Mouse (Mus musculus): ENCODE results near the gene Klhl35. TPM values are rescaled to one million over a fixed set of nuclear protein-coding genes. Genes with fewer than 3 reads are reported as not detected.

Gene Klhl35
- total and polyA plus RNA-seq, 3 experiments, result 0.04 TPM; not detected in 2

DNA sequence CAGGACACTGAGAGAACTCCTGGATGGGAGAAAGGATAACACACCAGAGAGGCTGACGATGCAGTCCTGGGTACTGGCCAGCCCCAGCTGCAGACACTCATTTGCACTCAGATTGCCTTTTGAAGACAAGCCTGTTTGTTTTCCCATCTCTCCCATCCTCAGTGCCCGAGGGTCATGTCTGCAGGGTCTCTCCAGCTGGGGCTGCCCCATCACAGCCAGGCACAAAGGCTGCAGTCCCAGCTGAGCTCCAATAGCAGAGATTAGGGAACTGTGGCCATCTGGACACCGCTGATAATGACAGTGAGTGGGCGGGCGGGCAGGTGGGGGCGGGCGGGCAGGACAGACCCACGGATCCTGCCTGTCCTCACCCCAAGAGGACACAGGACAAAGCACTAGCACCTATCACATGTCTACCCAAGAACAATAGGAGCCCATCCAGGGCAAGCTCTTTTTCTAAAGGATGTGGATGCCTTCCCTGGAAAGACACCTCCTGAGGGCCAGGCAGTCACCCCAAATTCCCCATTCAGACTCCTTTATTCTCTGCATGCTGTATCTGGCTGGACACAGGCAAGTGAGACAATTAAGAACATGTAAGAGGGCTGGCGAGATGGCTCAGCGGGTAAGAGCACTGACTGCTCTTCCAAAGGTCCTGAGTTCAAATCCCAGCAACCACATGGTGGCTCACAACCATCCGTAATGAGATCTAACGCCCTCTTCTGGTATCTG, 9.2 kb downstream of the Klhl35 start:
- Histone ChIP-seq H3K9ac (ENCODE audit: control insufficient read depth, low read depth, low read length, poor library complexity, severe bottlenecking) (peak overlapping the region; percentile 36; the same call in 1 of the 2 replicates), H3K27me3 (ENCODE audit: control insufficient read depth in 1 of 2, insufficient read depth in 2 of 2, low read length in 2 of 2) (no peaks in the 10 kb centered on the region), H3K4me1 (ENCODE audit: control insufficient read depth in 1 of 2, insufficient read depth in 2 of 2, low read length in 2 of 2) (peaks cover 5 to 18% of the 10 kb centered on the region in 2 experiments), H3K79me2 (ENCODE audit: control insufficient read depth, insufficient read depth, low read length, poor library complexity) (peaks cover 3% of the 10 kb centered on the region), H3K36me3 (ENCODE audit: control insufficient read depth in 1 of 2, insufficient read depth in 2 of 2, low read length in 2 of 2) (peaks cover 5 to 24% of the 10 kb centered on the region in 2 experiments; a peak in 3 of 4 replicates), H3K4me3 (ENCODE audit: control insufficient read depth in 1 of 2, insufficient read depth in 1 of 2, low read depth in 2 of 2, low read length in 2 of 2) (no peak overlapping the region), H3K27ac (ENCODE audit: control insufficient read depth, low read depth, low read length) (peak overlapping the region; percentile 65), H3K9me3 (replicated peaks; ENCODE audit: insufficient read depth, low read length) (no peaks in the 10 kb centered on the region)
- TF ChIP-seq RCOR1 (IDR thresholded peaks at IDR 0.05; ENCODE audit: low read depth, low read length) (0 out of 2 replicates have a peak, but pooled peaks have one; percentile 28), EP300 (IDR thresholded peaks at IDR 0.05; ENCODE audit: low read depth in 1 of 2, low read length in 2 of 2) (peak; percentile 52 to 78; a peak in 3 of 4 replicates), TBP (IDR thresholded peaks at IDR 0.05; ENCODE audit: low read depth, low read length) (peak; percentile 86), UBTF (IDR thresholded peaks at IDR 0.05; ENCODE audit: borderline replicate concordance, insufficient read depth, low read depth, low read length) (no peak), ZMIZ1 (IDR thresholded peaks at IDR 0.05; ENCODE audit: low read depth, low read length) (no peak), CTCF (IDR thresholded peaks at IDR 0.05 in 2 of 3, conservative IDR thresholded peaks at IDR 0.05 in 1 of 3; ENCODE audit: control insufficient read depth in 1 of 3, insufficient read depth in 1 of 3, low read depth in 2 of 3, low read length in 3 of 3, poor library complexity in 1 of 3, severe bottlenecking in 1 of 3) (no peak), MXI1 (IDR thresholded peaks at IDR 0.05; ENCODE audit: low read depth, low read length) (peak; percentile 19; the same call in 1 of the 2 replicates), GATA1 (IDR thresholded peaks at IDR 0.05; ENCODE audit: low read depth, low read length) (peak; percentile 45; the same call in 1 of the 2 replicates), ETS1 (IDR thresholded peaks at IDR 0.05; ENCODE audit: low read depth, low read length) (peak; percentile 48; the same call in 1 of the 2 replicates), CHD1 (IDR thresholded peaks at IDR 0.05; ENCODE audit: low read depth, low read length) (no peak), TCF12 (IDR thresholded peaks at IDR 0.05; ENCODE audit: low read depth, low read length) (peak; percentile 84), MYC (IDR thresholded peaks at IDR 0.05; ENCODE audit: low read depth, low read length) (0 out of 2 replicates have a peak, but pooled peaks have one; percentile 23), MAZ (IDR thresholded peaks at IDR 0.05; ENCODE audit: low read depth, low read length) (no peak), TAL1 (IDR thresholded peaks at IDR 0.05; ENCODE audit: low read length) (peak; percentile 85)
- DNase-seq (ENCODE audit: low read depth, low spot score), result peak; percentile 56

DNA sequence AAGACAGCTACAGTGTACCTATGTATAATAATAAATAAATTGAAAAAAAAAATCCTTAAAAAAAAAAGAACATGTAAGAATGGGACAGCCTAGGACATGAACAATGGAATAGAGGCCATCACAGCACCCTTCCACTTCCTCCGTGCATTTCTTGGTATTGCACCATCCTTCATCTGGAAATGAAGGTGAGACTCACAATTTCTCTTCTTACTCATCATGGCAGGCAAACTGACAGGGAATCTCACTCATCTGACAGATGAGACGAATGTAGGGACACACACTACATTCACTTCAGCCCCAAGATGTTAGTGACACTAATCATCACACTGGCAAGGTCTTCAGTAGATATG, 9.7 kb downstream of the Klhl35 start:
- TF ChIP-seq ZNF384 (IDR thresholded peaks at IDR 0.05; ENCODE audit: low read depth, low read length) (peak; percentile 31; the same call in 1 of the 2 replicates), POLR2AphosphoS2 (IDR thresholded peaks at IDR 0.05; ENCODE audit: low read length) (no peak; the same call in 1 of the 2 replicates), TBP (IDR thresholded peaks at IDR 0.05; ENCODE audit: low read depth, low read length) (peak; percentile 49; the same call in 1 of the 2 replicates)
- Histone ChIP-seq H3K36me3 (ENCODE audit: control insufficient read depth in 1 of 2, insufficient read depth in 2 of 2, low read length in 2 of 2) (peaks cover 5 to 28% of the 10 kb centered on the region in 2 experiments; a peak in 3 of 4 replicates), H3K4me1 (ENCODE audit: control insufficient read depth in 1 of 2, insufficient read depth in 2 of 2, low read length in 2 of 2) (peaks cover 5 to 21% of the 10 kb centered on the region in 2 experiments)

More for the DNA sequence above, 9.7 kb downstream of the Klhl35 start:
- Histone ChIP-seq H3K27me3 (ENCODE audit: control insufficient read depth in 1 of 2, insufficient read depth in 2 of 2, low read length in 2 of 2) (no peaks in the 10 kb centered on the region), H3K27ac (ENCODE audit: control insufficient read depth, low read depth, low read length) (peak overlapping the region; percentile 65), H3K9me3 (replicated peaks; ENCODE audit: insufficient read depth, low read length) (no peaks in the 10 kb centered on the region), H3K4me3 (ENCODE audit: control insufficient read depth in 1 of 2, insufficient read depth in 1 of 2, low read depth in 2 of 2, low read length in 2 of 2) (no peak overlapping the region), H3K79me2 (ENCODE audit: control insufficient read depth, insufficient read depth, low read length, poor library complexity) (peaks cover 6% of the 10 kb centered on the region), H3K9ac (ENCODE audit: control insufficient read depth, low read depth, low read length, poor library complexity, severe bottlenecking) (no peak overlapping the region)
- peak; percentile 67 for DNase-seq (ENCODE audit: low read depth, low spot score)
